Mouse (Mus musculus): ENCODE measurements around the gene Dctn5. TPM values are rescaled to one million over a fixed set of nuclear protein-coding genes. Genes with fewer than 3 reads are reported as not detected.
A peak's percentile ranks its signal among the peaks of the same experiment; 100 is the strongest.

The Dctn5 gene
- total RNA-seq, 2 experiments from 2014 or later: 26.4 to 28.3 TPM

- DNase-seq: peak; percentile 80 to 85
These were observed 26.4 kb downstream of the Dctn5 start, which contains the start of gene Plk1 for GRCm38 (mm10) chr7:122158915-122159902. Plk1 (plus strand) TSS chr7:122159439.

GRCm38 (mm10) chr7:122160037-122160436 is 27.2 kb downstream of the Dctn5 start:
- DNase-seq: no peak

GRCm38 (mm10) chr7:122163766-122164165 is 30.9 kb downstream of the Dctn5 start:
- DNase-seq: no peak

GRCm38 (mm10) chr7:122167203-122167602 is 34.4 kb downstream of the Dctn5 start:
- no peak for DNase-seq

GRCm38 (mm10) chr7:122170705-122171104 is 37.9 kb downstream of the Dctn5 start:
- DNase-seq: no peak

- DNase-seq: no peak
These were observed 38.8 kb downstream of the Dctn5 start for GRCm38 (mm10) chr7:122171613-122172012.

- DNase-seq: no peak
These were observed 47.9 kb downstream of the Dctn5 start for GRCm38 (mm10) chr7:122180720-122181119.

- DNase-seq: no peak
These were observed 51.7 kb downstream of the Dctn5 start for GRCm38 (mm10) chr7:122184569-122184968.

GRCm38 (mm10) chr7:122186043-122186442 is 53.2 kb downstream of the Dctn5 start, which contains the start of gene Ern2:
Ern2 (minus strand) TSS chr7:122186207.
- no peak for DNase-seq

GRCm38 (mm10) chr7:122189484-122189883 is 56.6 kb downstream of the Dctn5 start:
- peak in 1 of 2 experiments; percentile 62 for DNase-seq

- DNase-seq: no peak
These were observed 58.3 kb downstream of the Dctn5 start for GRCm38 (mm10) chr7:122191097-122191496.

GRCm38 (mm10) chr7:122193919-122194318 is 61.1 kb downstream of the Dctn5 start:
- no peak for DNase-seq

- DNase-seq: no peak
These were observed 63.9 kb downstream of the Dctn5 start for GRCm38 (mm10) chr7:122196771-122197170.

GRCm38 (mm10) chr7:122197306-122197705 is 64.5 kb downstream of the Dctn5 start:
- DNase-seq: peak; percentile 22 to 76

Other genes with a start within 250 kb of the Dctn5 start
- gene Cog7, start 151.3 kb upstream of the Dctn5 start, total RNA-seq (2021): 10 to 100 TPM; 17.3 to 19.3 TPM
- 10 to 100 TPM; 36.1 to 36.3 TPM for gene Gga2, start 111.8 kb upstream of the Dctn5 start, total RNA-seq (2021)
- 10 to 100 TPM; 36.1 to 41.1 TPM for gene Ubfd1, start 65.9 kb upstream of the Dctn5 start, total RNA-seq (2021)
- 10 to 100 TPM; 12.3 to 13.4 TPM for gene Ears2, start 65.8 kb upstream of the Dctn5 start, total RNA-seq (2021)
- gene Ndufab1, start 31.2 kb upstream of the Dctn5 start, total RNA-seq (2021): 1,000 to 10,000 TPM; 1,776 to 1,815 TPM
- gene Palb2, start 56 bp upstream of the Dctn5 start, total RNA-seq (2021): under 1 TPM; 0.92 to 0.95 TPM
- gene Plk1, start 26.4 kb downstream of the Dctn5 start, total RNA-seq (2021): under 1 TPM; 0.41 to 0.94 TPM
- not detected for gene Ern2, start 53.2 kb downstream of the Dctn5 start, total RNA-seq (2021)
- 1 to 10 TPM; 3.7 to 3.8 TPM for gene Chp2, start 86.5 kb downstream of the Dctn5 start, total RNA-seq (2021)
- gene Prkcb, start 155.7 kb downstream of the Dctn5 start, total RNA-seq (2021): 1 to 10 TPM; 3.4 to 8.6 TPM